ENCODE assay signal across 13 mouse cellular contexts in genomic region chr4:114495688-114496426, GRCm38 (mm10).
DNase-seq lines count a peak whose midpoint lies in the region; ATAC-seq lines count a peak whose summit lies in the region.
"Had no signal": no experiment of that assay in that cellular context is flagged by ENCODE, and none has a peak within 500 bp of the region (broad histone marks: within the 10 kb centered on the region; RNA-seq: fewer than 3 reads in every experiment).

No protein-coding gene starts in this region.

- H3K9me3 ChIP-seq in heart, embryonic 16.5 days (replicated peaks; ENCODE audit: control insufficient read depth, low read length): 0 out of 2 replicates have a peak, but pooled peaks cover 3% of the 10 kb centered on the region
- H3K9me3 ChIP-seq in embryonic facial prominence, embryonic 13.5 days: peaks cover 4% of the 10 kb centered on the region; the same call in 1 of the 2 replicates
- H3K9me3 ChIP-seq in hindbrain, embryonic 12.5 days (replicated peaks): no peaks in the 10 kb centered on the region
- H3K9me3 ChIP-seq in midbrain, embryonic 14.5 days (ENCODE audit: control insufficient read depth, low read length): no peaks in the 10 kb centered on the region

- H3K27me3 ChIP-seq in heart, embryonic 16.5 days (ENCODE audit: control insufficient read depth, insufficient read depth, low read length): no peaks in the 10 kb centered on the region
- H3K27me3 ChIP-seq in embryonic facial prominence, embryonic 13.5 days: no peaks in the 10 kb centered on the region; the same call in 1 of the 2 replicates
- no peaks in the 10 kb centered on the region for H3K27me3 ChIP-seq in hindbrain, embryonic 12.5 days
- no peaks in the 10 kb centered on the region for H3K27me3 ChIP-seq in midbrain, embryonic 14.5 days (ENCODE audit: control insufficient read depth, insufficient read depth, low read length)

- no peaks in the 10 kb centered on the region for H3K36me3 ChIP-seq in heart, embryonic 16.5 days (ENCODE audit: control insufficient read depth, insufficient read depth)
- H3K36me3 ChIP-seq in embryonic facial prominence, embryonic 13.5 days: no peaks in the 10 kb centered on the region
- no peaks in the 10 kb centered on the region for H3K36me3 ChIP-seq in hindbrain, embryonic 12.5 days
- no peaks in the 10 kb centered on the region for H3K36me3 ChIP-seq in midbrain, embryonic 14.5 days (ENCODE audit: control insufficient read depth, insufficient read depth, low read length)

- no peak for DNase-seq in heart, adult 8-10 months (ENCODE audit: low spot score)
- DNase-seq in midbrain, embryonic 14.5 days: peak; percentile 61
- DNase-seq in urinary bladder, postnatal 36 days (ENCODE audit: low spot score in 2 of 2): no peak
- no peak for DNase-seq in left cerebral cortex, postnatal 14 days (ENCODE audit: low spot score in 2 of 2)
- DNase-seq: cerebellum, postnatal 25 days; kidney, adult 2 months; right cerebral cortex, adult 18-20 months; thymus, adult 18-20 months had no signal

- no peak overlapping the region for H3K4me3 ChIP-seq in heart, embryonic 16.5 days (ENCODE audit: low read length)
- no peak overlapping the region for H3K4me3 ChIP-seq in embryonic facial prominence, embryonic 13.5 days
- no peak overlapping the region for H3K4me3 ChIP-seq in hindbrain, embryonic 12.5 days
- no peak overlapping the region for H3K4me3 ChIP-seq in midbrain, embryonic 14.5 days (replicated peaks; ENCODE audit: low read depth, low read length)

- peaks cover 27% of the 10 kb centered on the region for H3K4me1 ChIP-seq in heart, embryonic 16.5 days (ENCODE audit: control insufficient read depth, insufficient read depth, low read length)
- 0 out of 2 replicates have a peak, but pooled peaks cover 7% of the 10 kb centered on the region for H3K4me1 ChIP-seq in embryonic facial prominence, embryonic 13.5 days
- H3K4me1 ChIP-seq in hindbrain, embryonic 12.5 days: peaks cover 16% of the 10 kb centered on the region
- peaks cover 8% of the 10 kb centered on the region; the same call in 1 of the 2 replicates for H3K4me1 ChIP-seq in midbrain, embryonic 14.5 days (ENCODE audit: control insufficient read depth, insufficient read depth, low read length)

- intact Hi-C loops in left cerebral cortex, postnatal 14 days (cut with DNase I): no loop called here

- 0 out of 2 replicates have a peak overlapping the region, but pooled peaks have one; percentile 9 for H3K9ac ChIP-seq in heart, embryonic 16.5 days (ENCODE audit: low read length)
- H3K9ac ChIP-seq in embryonic facial prominence, embryonic 13.5 days: no peak overlapping the region
- no peak overlapping the region for H3K9ac ChIP-seq in hindbrain, embryonic 12.5 days
- H3K9ac ChIP-seq in midbrain, embryonic 14.5 days (replicated peaks; ENCODE audit: low read length): no peak overlapping the region
- H3K9ac ChIP-seq: liver, embryonic 14.5 days had no signal

- 62% methylated on average over 4 of the region's 4 CpGs for WGBS in heart, embryonic 16.5 days
- 63% methylated on average over 4 of the region's 4 CpGs for WGBS in embryonic facial prominence, embryonic 13.5 days
- 46% methylated on average over 4 of the region's 4 CpGs for WGBS in hindbrain, embryonic 12.5 days
- 35% methylated on average over 4 of the region's 4 CpGs for WGBS in midbrain, embryonic 14.5 days

- 0 out of 2 replicates have a peak overlapping the region, but pooled peaks have one; percentile 25 for H3K27ac ChIP-seq in heart, embryonic 16.5 days (ENCODE audit: low read length)
- H3K27ac ChIP-seq in embryonic facial prominence, embryonic 13.5 days: no peak overlapping the region
- no peak overlapping the region for H3K27ac ChIP-seq in hindbrain, embryonic 12.5 days
- H3K27ac ChIP-seq in midbrain, embryonic 14.5 days (replicated peaks; ENCODE audit: low read depth, low read length): no peak overlapping the region
- H3K27ac ChIP-seq: liver, embryonic 14.5 days had no signal

- peak; percentile 46 for ATAC-seq in heart, embryonic 16.5 days (replicated peaks; ENCODE audit: extremely low read depth, insufficient read depth, low FRiP score)
- peak; percentile 15; the same call in 1 of the 2 replicates for ATAC-seq in embryonic facial prominence, embryonic 13.5 days (ENCODE audit: insufficient number of reproducible peaks, insufficient read depth, low FRiP score, low TSS enrichment, low read depth)
- ATAC-seq in hindbrain, embryonic 12.5 days (ENCODE audit: low FRiP score): peak; percentile 87
- ATAC-seq in midbrain, embryonic 14.5 days (ENCODE audit: low FRiP score, low TSS enrichment): peak; percentile 31; the same call in 1 of the 2 replicates
- no peak for ATAC-seq in erythroblast, adult 5-6 weeks (replicated peaks; ENCODE audit: low FRiP score, poor library complexity, severe bottlenecking)

- H3K4me2 ChIP-seq in heart, embryonic 16.5 days (ENCODE audit: low read depth, low read length): no peak overlapping the region
- H3K4me2 ChIP-seq in embryonic facial prominence, embryonic 13.5 days: no peak overlapping the region
- no peak overlapping the region for H3K4me2 ChIP-seq in hindbrain, embryonic 12.5 days (replicated peaks)
- no peak overlapping the region for H3K4me2 ChIP-seq in midbrain, embryonic 14.5 days (ENCODE audit: low read length)
